Mouse (Mus musculus) gastrocnemius, postnatal 36 days (tissue): ENCODE measurements at regions not wholly inside any gene's neighbourhood (a gene's known extent, or its start where the extent isn't known, plus 50 kb on each side); places are given as distances from the start of the nearest gene placed in this dataset.

Experiments used
- DNase-seq, 2 experiments: peaks; one replicate each; pipeline ENCODE4 v3.0.0; 2022
- intact Hi-C: fragments of 180-260 bp; cut with DNase I; formaldehyde crosslinking; loops from one replicate; pipeline ENCODE4 v1.15.1; 2025

GRCm38 (mm10) chr8:92133484-92134406 lies 223.7 kb upstream of the Irx5 start:
- intact Hi-C loops = no loop called here

GRCm38 (mm10) chr8:92132949-92133348 lies 224.5 kb upstream of the Irx5 start:
- intact Hi-C loops = no loop called here
- no peak for DNase-seq

More at GRCm38 (mm10) chr8:92133484-92134406, 223.7 kb upstream of the Irx5 start:
- DNase-seq = no peak

GRCm38 (mm10) chr8:92132526-92132925 lies 224.9 kb upstream of the Irx5 start:
- no peak for DNase-seq
- intact Hi-C loops = no loop called here

GRCm38 (mm10) chr8:92130025-92130557 lies 227.3 kb upstream of the Irx5 start:
- intact Hi-C loops = no loop called here
- no peak for DNase-seq

- intact Hi-C loops = no loop called here
- no peak for DNase-seq
These were observed 228.0 kb upstream of the Irx5 start for GRCm38 (mm10) chr8:92129241-92130015.

- no peak for DNase-seq
- intact Hi-C loops = no loop called here
These were observed 231.8 kb upstream of the Irx5 start for GRCm38 (mm10) chr8:92125631-92126030.

- DNase-seq = no peak
- intact Hi-C loops = no loop called here
These were observed 236.1 kb upstream of the Irx5 start for GRCm38 (mm10) chr8:92121296-92121695.

GRCm38 (mm10) chr8:92115479-92116267 lies 241.8 kb upstream of the Irx5 start:
- DNase-seq = no peak
- intact Hi-C loops = no loop called here

GRCm38 (mm10) chr8:92114311-92115275 lies 242.8 kb upstream of the Irx5 start:
- intact Hi-C loops = no loop called here
- DNase-seq = no peak

GRCm38 (mm10) chr8:92113901-92114300 lies 243.5 kb upstream of the Irx5 start:
- DNase-seq = no peak
- intact Hi-C loops = no loop called here

- intact Hi-C loops = no loop called here
- DNase-seq = no peak
These were observed 244.0 kb upstream of the Irx5 start for GRCm38 (mm10) chr8:92113386-92113785.

GRCm38 (mm10) chr8:92104561-92104960 lies 252.9 kb upstream of the Irx5 start:
- DNase-seq = no peak

GRCm38 (mm10) chr8:92102521-92102920 lies 254.9 kb upstream of the Irx5 start:
- no peak for DNase-seq

More at GRCm38 (mm10) chr8:92104561-92104960, 252.9 kb upstream of the Irx5 start:
- intact Hi-C loops = no loop called here

GRCm38 (mm10) chr8:92095276-92095675 lies 262.1 kb upstream of the Irx5 start:
- no peak for DNase-seq
- intact Hi-C loops = no loop called here

More at GRCm38 (mm10) chr8:92102521-92102920, 254.9 kb upstream of the Irx5 start:
- intact Hi-C loops = no loop called here

- DNase-seq = no peak
- intact Hi-C loops = no loop called here
These were observed 273.3 kb upstream of the Irx5 start for GRCm38 (mm10) chr8:92084124-92084523.

GRCm38 (mm10) chr8:92081900-92082299 lies 275.5 kb upstream of the Irx5 start:
- DNase-seq = no peak
- intact Hi-C loops = no loop called here

- intact Hi-C loops = no loop called here
- DNase-seq = no peak
These were observed 276.6 kb upstream of the Irx5 start for GRCm38 (mm10) chr8:92080852-92081251.

- intact Hi-C loops = no loop called here
- DNase-seq = no peak
These were observed 275.7 kb upstream of the Irx3 start for GRCm38 (mm10) chr8:92077611-92078010.

- DNase-seq = no peak
- intact Hi-C loops = no loop called here
These were observed 270.4 kb upstream of the Irx3 start for GRCm38 (mm10) chr8:92072254-92072615.
